Mouse (Mus musculus): ENCODE measurements at regions not wholly inside any gene's neighbourhood (a gene's known extent, or its start where the extent isn't known, plus 50 kb on each side); places are given as distances from the start of the nearest gene placed in this dataset.
A peak's percentile ranks its signal among the peaks of the same experiment; 100 is the strongest.

DNA sequence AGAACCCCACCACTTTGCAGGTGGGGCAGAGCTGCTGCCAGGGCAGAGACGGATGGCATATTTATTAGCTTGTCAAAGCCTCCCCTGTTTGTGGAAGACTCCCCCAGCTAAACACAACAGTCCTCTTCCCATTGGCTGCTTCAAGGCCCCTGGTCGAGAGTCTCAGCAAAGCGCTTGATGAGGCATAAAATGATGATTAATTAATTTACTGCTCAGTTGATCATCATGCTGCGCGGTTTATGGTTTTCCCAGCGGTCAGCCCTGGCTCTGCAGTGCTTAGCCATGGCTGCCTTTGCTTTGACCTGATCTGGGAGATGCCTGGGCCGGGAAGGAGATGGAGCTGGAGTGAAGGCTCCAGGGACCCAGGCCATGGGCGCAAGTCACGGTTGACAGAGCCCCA lies 98.5 kb downstream of the Irx2 start:
- H3K36me3 ChIP-seq (ENCODE audit: control insufficient read depth, insufficient read depth, low read length), result no peaks in the 10 kb centered on the region
- no peak overlapping the region for H3K9ac ChIP-seq (ENCODE audit: low read depth, low read length)
- ATAC-seq (ENCODE audit: low FRiP score) (peak; percentile 91), DNase-seq (ENCODE audit: low spot score) (peak; percentile 55)
- no peaks in the 10 kb centered on the region for H3K27me3 ChIP-seq (ENCODE audit: control insufficient read depth, insufficient read depth, low read length)
- no peak overlapping the region for H3K4me2 ChIP-seq (replicated peaks; ENCODE audit: low read depth, low read length)
- no peaks in the 10 kb centered on the region for H3K9me3 ChIP-seq (ENCODE audit: control insufficient read depth, low read length)
- H3K4me1 ChIP-seq (replicated peaks; ENCODE audit: control insufficient read depth, insufficient read depth, low read length), result 0 out of 2 replicates have a peak, but pooled peaks cover 5% of the 10 kb centered on the region
- H3K4me3 ChIP-seq (ENCODE audit: low read depth, low read length), result no peak overlapping the region
- WGBS, result 45% methylated on average over 9 of the region's 9 CpGs
- 0 out of 2 replicates have a peak overlapping the region, but pooled peaks have one; percentile 14 for H3K27ac ChIP-seq (ENCODE audit: low read depth, low read length)

DNA sequence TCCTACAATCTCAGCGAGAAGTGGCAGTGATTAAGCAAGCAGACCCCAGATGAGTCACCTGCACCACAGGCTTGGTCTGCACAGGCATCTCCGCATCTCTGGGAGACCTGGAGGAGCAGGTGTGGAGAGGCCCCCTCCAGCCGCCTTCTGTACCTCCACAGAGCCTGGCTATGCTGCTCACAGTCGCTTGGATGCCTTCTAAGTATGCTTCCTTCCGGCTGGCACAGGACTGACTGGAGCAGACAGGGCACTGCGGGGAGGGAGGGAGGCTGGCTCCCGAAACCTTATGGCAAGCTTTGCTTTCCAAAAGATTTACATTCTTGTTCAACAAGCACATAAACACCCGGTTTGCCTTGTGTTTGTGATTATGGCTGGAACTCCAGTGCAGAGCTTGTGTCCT lies 107.3 kb downstream of the Irx2 start:
- no peak overlapping the region for H3K4me3 ChIP-seq (ENCODE audit: low read depth, low read length)
- WGBS, result 77% methylated on average over 8 of the region's 8 CpGs

DNA sequence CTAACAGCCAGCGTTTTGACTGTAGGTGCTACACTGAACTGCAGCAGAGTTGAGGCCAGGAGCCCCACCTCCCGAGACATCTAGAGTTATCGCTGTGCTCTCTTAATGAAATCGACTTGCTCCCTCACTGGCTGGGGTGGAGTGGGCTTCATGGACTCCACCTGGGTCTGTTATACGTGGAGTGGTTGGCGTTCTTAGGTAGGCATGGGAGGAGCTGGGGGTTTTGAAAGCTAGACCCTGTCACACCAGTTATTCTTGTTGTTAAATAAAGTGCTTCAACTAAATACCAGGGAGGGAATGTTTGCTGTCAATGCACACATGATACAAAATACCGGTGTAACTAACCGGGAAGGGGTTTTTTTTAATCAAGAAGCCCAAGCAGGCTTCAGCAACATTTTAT lies 108.4 kb downstream of the Irx2 start:
- no peak for DNase-seq (ENCODE audit: low spot score)
- H3K27ac ChIP-seq (ENCODE audit: low read depth, low read length), result no peak overlapping the region
- no peaks in the 10 kb centered on the region for H3K27me3 ChIP-seq (ENCODE audit: control insufficient read depth, insufficient read depth, low read length)
- H3K4me1 ChIP-seq (replicated peaks; ENCODE audit: control insufficient read depth, insufficient read depth, low read length), result no peaks in the 10 kb centered on the region
- WGBS, result 83% methylated on average over 8 of the region's 8 CpGs
- H3K36me3 ChIP-seq (ENCODE audit: control insufficient read depth, insufficient read depth, low read length), result no peaks in the 10 kb centered on the region
- H3K9me3 ChIP-seq (ENCODE audit: control insufficient read depth, low read length), result no peaks in the 10 kb centered on the region
- no peak overlapping the region for H3K4me2 ChIP-seq (replicated peaks; ENCODE audit: low read depth, low read length)
- H3K4me3 ChIP-seq (ENCODE audit: low read depth, low read length), result no peak overlapping the region
- H3K9ac ChIP-seq (ENCODE audit: low read depth, low read length), result no peak overlapping the region
- ATAC-seq (ENCODE audit: low FRiP score), result no peak

More for the DNA sequence above, 107.3 kb downstream of the Irx2 start:
- H3K9me3 ChIP-seq (ENCODE audit: control insufficient read depth, low read length), result no peaks in the 10 kb centered on the region
- no peak overlapping the region for H3K27ac ChIP-seq (ENCODE audit: low read depth, low read length)
- H3K27me3 ChIP-seq (ENCODE audit: control insufficient read depth, insufficient read depth, low read length), result no peaks in the 10 kb centered on the region
- no peak for ATAC-seq (ENCODE audit: low FRiP score)
- no peak overlapping the region for H3K4me2 ChIP-seq (replicated peaks; ENCODE audit: low read depth, low read length)
- H3K4me1 ChIP-seq (replicated peaks; ENCODE audit: control insufficient read depth, insufficient read depth, low read length), result no peaks in the 10 kb centered on the region
- no peak for DNase-seq (ENCODE audit: low spot score)
- no peaks in the 10 kb centered on the region for H3K36me3 ChIP-seq (ENCODE audit: control insufficient read depth, insufficient read depth, low read length)
- no peak overlapping the region for H3K9ac ChIP-seq (ENCODE audit: low read depth, low read length)

DNA sequence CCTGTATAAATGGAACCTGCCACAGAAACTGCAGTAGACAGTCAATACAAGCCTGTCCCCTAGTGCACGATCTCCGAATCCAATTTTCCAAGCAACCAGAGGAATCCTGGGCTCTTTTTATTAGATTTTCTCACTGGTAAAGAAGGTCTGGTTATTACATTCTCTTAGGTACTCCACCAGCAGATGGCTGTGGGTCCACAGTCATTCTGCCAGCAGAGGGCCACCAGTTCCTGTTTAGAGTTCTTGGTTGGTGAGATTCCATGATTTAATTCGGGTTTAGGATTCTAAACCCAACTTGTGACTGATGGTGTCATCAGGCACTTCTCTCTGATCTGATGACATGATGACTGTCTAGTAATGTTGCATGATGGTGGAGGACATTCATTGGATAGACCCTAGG lies 118.6 kb downstream of the Irx2 start:
- no peak for DNase-seq (ENCODE audit: low spot score)
- no peaks in the 10 kb centered on the region for H3K27me3 ChIP-seq (ENCODE audit: control insufficient read depth, insufficient read depth, low read length)
- no peaks in the 10 kb centered on the region for H3K9me3 ChIP-seq (ENCODE audit: control insufficient read depth, low read length)
- no peaks in the 10 kb centered on the region for H3K36me3 ChIP-seq (ENCODE audit: control insufficient read depth, insufficient read depth, low read length)
- H3K4me1 ChIP-seq (replicated peaks; ENCODE audit: control insufficient read depth, insufficient read depth, low read length), result no peaks in the 10 kb centered on the region
- 91% methylated on average over 3 of the region's 3 CpGs for WGBS
- H3K9ac ChIP-seq (ENCODE audit: low read depth, low read length), result no peak overlapping the region
- no peak overlapping the region for H3K4me2 ChIP-seq (replicated peaks; ENCODE audit: low read depth, low read length)
- ATAC-seq (ENCODE audit: low FRiP score), result no peak
- H3K4me3 ChIP-seq (ENCODE audit: low read depth, low read length), result no peak overlapping the region
- no peak overlapping the region for H3K27ac ChIP-seq (ENCODE audit: low read depth, low read length)

DNA sequence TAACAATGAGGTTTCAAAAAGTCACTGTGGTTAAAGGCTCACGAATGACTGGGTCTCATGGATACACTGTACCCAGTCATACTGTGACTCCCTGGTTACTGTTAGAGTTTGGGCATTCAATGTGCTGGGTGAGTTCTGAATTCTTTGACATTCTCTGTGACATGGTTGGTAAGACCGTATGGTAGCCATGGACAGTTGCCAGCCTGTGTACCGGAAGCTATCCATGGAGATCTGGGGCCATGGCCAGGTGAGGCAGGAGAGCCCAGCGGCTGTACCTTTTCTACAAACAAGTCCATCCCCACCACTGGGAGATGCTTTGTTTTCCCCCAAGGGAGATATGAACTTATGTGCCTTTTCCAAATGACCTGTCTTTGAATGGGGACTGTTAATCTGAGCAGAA lies 126.4 kb downstream of the Irx2 start:
- Histone ChIP-seq H3K27ac (ENCODE audit: low read depth, low read length) (no peak overlapping the region), H3K36me3 (ENCODE audit: control insufficient read depth, insufficient read depth, low read length) (no peaks in the 10 kb centered on the region), H3K27me3 (ENCODE audit: control insufficient read depth, insufficient read depth, low read length) (no peaks in the 10 kb centered on the region), H3K4me3 (ENCODE audit: low read depth, low read length) (no peak overlapping the region), H3K9ac (ENCODE audit: low read depth, low read length) (no peak overlapping the region), H3K4me1 (replicated peaks; ENCODE audit: control insufficient read depth, insufficient read depth, low read length) (no peaks in the 10 kb centered on the region), H3K9me3 (ENCODE audit: control insufficient read depth, low read length) (no peaks in the 10 kb centered on the region), H3K4me2 (replicated peaks; ENCODE audit: low read depth, low read length) (no peak overlapping the region)
- ATAC-seq (ENCODE audit: low FRiP score) (no peak), DNase-seq (ENCODE audit: low spot score) (no peak)
- 85% methylated on average over 4 of the region's 4 CpGs for WGBS

DNA sequence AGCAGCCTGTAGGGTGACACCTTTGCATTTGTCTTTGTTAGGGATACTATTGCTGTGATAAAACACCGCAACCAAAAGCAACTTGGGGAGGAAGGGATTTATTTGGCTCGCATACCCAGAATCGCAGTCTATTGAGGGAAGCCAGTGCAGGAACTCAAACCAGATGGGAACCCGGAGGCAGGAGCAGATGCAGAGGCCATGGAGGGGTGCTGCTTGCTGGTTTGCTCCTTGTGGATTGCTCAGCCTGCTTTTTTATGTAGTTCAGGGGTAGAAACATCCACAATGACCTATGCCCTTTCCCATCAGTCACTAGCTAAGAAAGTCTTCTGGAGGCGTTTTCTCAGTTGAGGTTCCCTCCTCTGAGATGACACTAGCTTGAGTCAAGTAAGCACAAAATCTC lies 133.9 kb downstream of the Irx2 start:
- H3K36me3 ChIP-seq (ENCODE audit: control insufficient read depth, insufficient read depth, low read length), result no peaks in the 10 kb centered on the region
- H3K4me2 ChIP-seq (replicated peaks; ENCODE audit: low read depth, low read length), result no peak overlapping the region
- no peaks in the 10 kb centered on the region; the same call in 1 of the 2 replicates for H3K27me3 ChIP-seq (ENCODE audit: control insufficient read depth, insufficient read depth, low read length)
- no peaks in the 10 kb centered on the region for H3K4me1 ChIP-seq (replicated peaks; ENCODE audit: control insufficient read depth, insufficient read depth, low read length)
- no peaks in the 10 kb centered on the region for H3K9me3 ChIP-seq (ENCODE audit: control insufficient read depth, low read length)
- H3K4me3 ChIP-seq (ENCODE audit: low read depth, low read length), result no peak overlapping the region
- 88% methylated on average over 5 of the region's 5 CpGs for WGBS
- H3K27ac ChIP-seq (ENCODE audit: low read depth, low read length), result no peak overlapping the region
- ATAC-seq (ENCODE audit: low FRiP score), result no peak
- no peak overlapping the region for H3K9ac ChIP-seq (ENCODE audit: low read depth, low read length)
- DNase-seq (ENCODE audit: low spot score), result no peak

DNA sequence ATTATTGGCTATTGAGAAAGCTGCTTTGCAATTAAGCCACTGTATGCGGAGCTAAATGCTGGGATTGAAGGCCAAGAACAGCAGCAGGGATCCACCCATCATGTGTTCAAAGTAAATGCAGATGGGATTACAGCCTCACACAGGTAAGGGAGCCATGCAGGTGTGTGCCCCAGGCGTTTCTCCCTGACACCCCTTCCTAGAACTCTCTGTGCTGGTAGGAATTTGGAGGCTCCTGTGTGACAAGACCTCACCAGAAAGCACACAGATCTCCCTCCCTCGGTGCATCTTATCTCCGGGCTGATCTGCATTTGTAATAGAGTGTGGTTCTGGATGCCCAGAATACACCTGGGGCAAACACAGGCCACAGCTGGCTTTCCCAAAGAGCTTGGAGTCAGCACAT lies 134.7 kb downstream of the Irx2 start:
- H3K9me3 ChIP-seq (ENCODE audit: control insufficient read depth, low read length), result no peaks in the 10 kb centered on the region
- ATAC-seq (ENCODE audit: low FRiP score), result no peak
- 68% methylated on average over 4 of the region's 4 CpGs for WGBS
- H3K36me3 ChIP-seq (ENCODE audit: control insufficient read depth, insufficient read depth, low read length), result no peaks in the 10 kb centered on the region
- DNase-seq (ENCODE audit: low spot score), result no peak
- H3K27me3 ChIP-seq (ENCODE audit: control insufficient read depth, insufficient read depth, low read length), result no peaks in the 10 kb centered on the region; the same call in 1 of the 2 replicates
- no peak overlapping the region for H3K4me2 ChIP-seq (replicated peaks; ENCODE audit: low read depth, low read length)
- no peak overlapping the region for H3K9ac ChIP-seq (ENCODE audit: low read depth, low read length)
- no peaks in the 10 kb centered on the region for H3K4me1 ChIP-seq (replicated peaks; ENCODE audit: control insufficient read depth, insufficient read depth, low read length)
- no peak overlapping the region for H3K4me3 ChIP-seq (ENCODE audit: low read depth, low read length)
- no peak overlapping the region for H3K27ac ChIP-seq (ENCODE audit: low read depth, low read length)

DNA sequence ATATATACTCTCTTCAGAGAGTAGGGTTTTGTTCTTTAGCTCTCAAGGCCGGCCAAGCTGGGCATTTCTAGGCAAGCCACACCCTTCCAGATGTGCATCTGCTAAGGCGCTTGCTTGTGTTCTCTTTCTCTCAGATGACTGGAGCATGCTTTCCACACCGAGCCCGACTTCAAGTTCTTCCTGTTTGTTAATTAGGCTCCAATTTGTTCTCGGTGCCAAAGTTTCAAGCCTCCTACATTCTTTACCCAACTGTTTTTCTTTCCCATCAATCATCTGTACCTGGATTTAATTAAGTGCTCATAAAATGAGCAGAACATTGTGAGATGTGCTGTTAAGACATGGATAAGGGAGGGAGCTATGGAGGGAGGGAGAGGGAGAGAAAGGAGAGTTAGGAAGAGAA lies 138.7 kb downstream of the Irx2 start:
- Histone ChIP-seq H3K4me1 (replicated peaks; ENCODE audit: control insufficient read depth, insufficient read depth, low read length) (no peaks in the 10 kb centered on the region), H3K27ac (ENCODE audit: low read depth, low read length) (no peak overlapping the region), H3K27me3 (ENCODE audit: control insufficient read depth, insufficient read depth, low read length) (no peaks in the 10 kb centered on the region; the same call in 1 of the 2 replicates), H3K4me3 (ENCODE audit: low read depth, low read length) (no peak overlapping the region), H3K4me2 (replicated peaks; ENCODE audit: low read depth, low read length) (no peak overlapping the region), H3K9ac (ENCODE audit: low read depth, low read length) (no peak overlapping the region), H3K9me3 (ENCODE audit: control insufficient read depth, low read length) (no peaks in the 10 kb centered on the region), H3K36me3 (ENCODE audit: control insufficient read depth, insufficient read depth, low read length) (no peaks in the 10 kb centered on the region)
- WGBS, result 69% methylated on average over 5 of the region's 5 CpGs
- DNase-seq (ENCODE audit: low spot score) (no peak), ATAC-seq (ENCODE audit: low FRiP score) (no peak)

DNA sequence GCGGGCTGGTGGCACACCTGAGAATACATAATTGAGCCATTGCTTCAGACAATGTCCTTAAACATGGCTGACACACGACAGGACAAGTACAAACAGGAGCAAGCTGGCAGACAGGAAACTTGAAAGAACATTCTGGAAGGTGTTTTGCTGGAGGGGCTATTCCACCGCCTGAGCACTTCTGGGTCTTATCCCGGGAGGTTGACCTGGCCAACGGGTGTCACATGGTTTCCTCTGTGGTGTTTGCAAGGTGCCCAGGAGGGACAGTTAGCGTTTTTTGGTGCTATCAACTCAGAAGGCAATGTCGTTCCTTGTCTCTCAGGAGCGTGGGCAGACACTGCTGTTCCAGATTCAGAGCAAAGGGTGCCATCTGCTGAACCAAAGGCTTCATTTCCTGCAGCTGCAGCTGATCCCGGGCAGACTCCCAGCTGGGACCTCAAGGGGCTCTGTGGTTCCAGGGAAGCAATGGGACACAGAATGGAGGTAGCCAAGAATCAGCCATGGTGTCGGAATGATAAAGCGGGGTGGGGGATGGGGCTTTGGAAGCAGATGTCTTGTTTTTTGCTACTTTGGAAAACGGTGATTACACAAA lies 140.5 kb downstream of the Irx2 start:
- Histone ChIP-seq H3K4me3 (ENCODE audit: low read depth, low read length) (no peak overlapping the region), H3K27me3 (ENCODE audit: control insufficient read depth, insufficient read depth, low read length) (no peaks in the 10 kb centered on the region), H3K9me3 (ENCODE audit: control insufficient read depth, low read length) (no peaks in the 10 kb centered on the region), H3K9ac (ENCODE audit: low read depth, low read length) (no peak overlapping the region), H3K36me3 (ENCODE audit: control insufficient read depth, insufficient read depth, low read length) (no peaks in the 10 kb centered on the region), H3K27ac (ENCODE audit: low read depth, low read length) (no peak overlapping the region), H3K4me2 (replicated peaks; ENCODE audit: low read depth, low read length) (no peak overlapping the region), H3K4me1 (replicated peaks; ENCODE audit: control insufficient read depth, insufficient read depth, low read length) (no peaks in the 10 kb centered on the region)
- ATAC-seq (ENCODE audit: low FRiP score), result no peak
- peak; percentile 31 for DNase-seq (ENCODE audit: low spot score)
- WGBS, result 73% methylated on average over 12 of the region's 12 CpGs
